Mouse (Mus musculus): Measurements from ENCODE around the gene Stard9.

The Stard9 gene

GRCm38 (mm10) chr2:120729775-120730585 lies 101.1 kb downstream of the Stard9 start:
- peak; percentile 52 for DNase-seq (ENCODE audit: low spot score)

GRCm38 (mm10) chr2:120730639-120731166 lies 101.8 kb downstream of the Stard9 start:
- DNase-seq (ENCODE audit: low spot score) = peak; percentile 34

- peak; percentile 93 for DNase-seq (ENCODE audit: low spot score)
Measured at GRCm38 (mm10) chr2:120731167-120731862, 102.4 kb downstream of the Stard9 start.

GRCm38 (mm10) chr2:120731877-120732530 lies 103.1 kb downstream of the Stard9 start:
- no peak for DNase-seq (ENCODE audit: low spot score)

GRCm38 (mm10) chr2:120745496-120745895 lies 116.6 kb downstream of the Stard9 start:
- DNase-seq (ENCODE audit: low spot score) = no peak

- no peak for DNase-seq (ENCODE audit: low spot score)
Measured at GRCm38 (mm10) chr2:120748041-120748440, 119.1 kb downstream of the Stard9 start.

GRCm38 (mm10) chr2:120761922-120762321 lies 133.0 kb downstream of the Stard9 start:
- no peak for DNase-seq (ENCODE audit: low spot score)

GRCm38 (mm10) chr2:120770265-120770935 lies 141.5 kb downstream of the Stard9 start:
- DNase-seq (ENCODE audit: low spot score) = peak; percentile 13
